Mouse (Mus musculus) brown adipose tissue, adult 24 weeks (tissue): Measurements from ENCODE around the gene Dclk1. TPM values are rescaled to one million over a fixed set of nuclear protein-coding genes. Genes with fewer than 3 reads are reported as not detected.

Experiments
- H3K27ac ChIP-seq: fragments of 200-500 bp; replicated peaks from 2 replicates; pipeline ENCODE4 v1.5.1; 2012; ENCODE audit warnings: low read depth, mild to moderate bottlenecking, low read length
- H3K4me1 ChIP-seq: fragments of 200-500 bp; 2 replicates; pipeline ENCODE4 v1.6.1; 2012; ENCODE audit warnings: low read length, mixed read lengths; ENCODE audit not compliant: control insufficient read depth, insufficient read depth, insufficient read length
- H3K4me3 ChIP-seq: fragments of 200-500 bp; 2 replicates; pipeline ENCODE4 v1.5.1; 2012; ENCODE audit warnings: low read depth, mild to moderate bottlenecking, low read length, moderate library complexity; ENCODE audit not compliant: insufficient read depth
- polyA plus RNA-seq: library from polyadenylated mRNA; stranded (reverse); fragments of >200 nt; gene quantifications from 2 replicates; pipeline ENCODE4 v1.2.4, GENCODE M21; 2012; ENCODE audit not compliant: missing spikeins, insufficient read depth, insufficient read length

Gene Dclk1
- polyA plus RNA-seq, 1 experiment: 2.6 TPM

GRCm38 (mm10) chr3:55430022-55430549 lies 187.9 kb downstream of the Dclk1 start:
- Histone ChIP-seq H3K4me3 (no peak overlapping the region), H3K4me1 (no peaks in the 10 kb centered on the region), H3K27ac (no peak overlapping the region)

GRCm38 (mm10) chr3:55431223-55431622 lies 189.1 kb downstream of the Dclk1 start:
- Histone ChIP-seq H3K4me3 (no peak overlapping the region), H3K4me1 (no peaks in the 10 kb centered on the region), H3K27ac (no peak overlapping the region)

- no peak overlapping the region for H3K4me3 ChIP-seq
- H3K4me1 ChIP-seq: no peaks in the 10 kb centered on the region
- H3K27ac ChIP-seq: no peak overlapping the region
Measured at GRCm38 (mm10) chr3:55434276-55434675, 192.1 kb downstream of the Dclk1 start.

- no peaks in the 10 kb centered on the region for H3K4me1 ChIP-seq
- H3K27ac ChIP-seq: no peak overlapping the region
- no peak overlapping the region for H3K4me3 ChIP-seq
Measured at GRCm38 (mm10) chr3:55438824-55439446, 196.8 kb downstream of the Dclk1 start.

- H3K27ac ChIP-seq: no peak overlapping the region
- H3K4me1 ChIP-seq: no peaks in the 10 kb centered on the region
Measured at GRCm38 (mm10) chr3:55440342-55440741, 198.2 kb downstream of the Dclk1 start.

GRCm38 (mm10) chr3:55442012-55442645 lies 200.0 kb downstream of the Dclk1 start:
- no peaks in the 10 kb centered on the region for H3K4me1 ChIP-seq
- no peak overlapping the region for H3K27ac ChIP-seq
- no peak overlapping the region for H3K4me3 ChIP-seq

More at GRCm38 (mm10) chr3:55440342-55440741, 198.2 kb downstream of the Dclk1 start:
- H3K4me3 ChIP-seq: no peak overlapping the region

- H3K4me3 ChIP-seq: no peak overlapping the region
- H3K4me1 ChIP-seq: no peaks in the 10 kb centered on the region
- no peak overlapping the region for H3K27ac ChIP-seq
Measured at GRCm38 (mm10) chr3:55443271-55443670, 201.1 kb downstream of the Dclk1 start.

GRCm38 (mm10) chr3:55443725-55444124 lies 201.6 kb downstream of the Dclk1 start:
- Histone ChIP-seq H3K4me1 (no peaks in the 10 kb centered on the region), H3K27ac (no peak overlapping the region), H3K4me3 (no peak overlapping the region)

- H3K4me3 ChIP-seq: no peak overlapping the region
Measured at GRCm38 (mm10) chr3:55446681-55447080, 204.5 kb downstream of the Dclk1 start.

GRCm38 (mm10) chr3:55447486-55448460 lies 205.6 kb downstream of the Dclk1 start:
- Histone ChIP-seq H3K4me1 (no peaks in the 10 kb centered on the region), H3K27ac (no peak overlapping the region), H3K4me3 (no peak overlapping the region)

More at GRCm38 (mm10) chr3:55446681-55447080, 204.5 kb downstream of the Dclk1 start:
- no peak overlapping the region for H3K27ac ChIP-seq
- H3K4me1 ChIP-seq: no peaks in the 10 kb centered on the region

- H3K4me3 ChIP-seq: no peak overlapping the region
- no peak overlapping the region for H3K27ac ChIP-seq
- H3K4me1 ChIP-seq: no peaks in the 10 kb centered on the region
Measured at GRCm38 (mm10) chr3:55449148-55449547, 207.0 kb downstream of the Dclk1 start.

- Histone ChIP-seq H3K4me1 (no peaks in the 10 kb centered on the region), H3K27ac (no peak overlapping the region), H3K4me3 (no peak overlapping the region)
Measured at GRCm38 (mm10) chr3:55451035-55451434, 208.9 kb downstream of the Dclk1 start.

GRCm38 (mm10) chr3:55451877-55452276 lies 209.7 kb downstream of the Dclk1 start:
- Histone ChIP-seq H3K4me1 (no peaks in the 10 kb centered on the region), H3K4me3 (no peak overlapping the region), H3K27ac (no peak overlapping the region)

- Histone ChIP-seq H3K27ac (no peak overlapping the region), H3K4me1 (no peaks in the 10 kb centered on the region), H3K4me3 (no peak overlapping the region)
Measured at GRCm38 (mm10) chr3:55452464-55452863, 210.3 kb downstream of the Dclk1 start.

GRCm38 (mm10) chr3:55461092-55461491 lies 218.9 kb downstream of the Dclk1 start:
- no peak overlapping the region for H3K4me3 ChIP-seq
- H3K27ac ChIP-seq: no peak overlapping the region
- no peaks in the 10 kb centered on the region for H3K4me1 ChIP-seq
